Mouse (Mus musculus) lung, adult 2 months (tissue): ENCODE results near the gene Ints11. TPM values are rescaled to one million over a fixed set of nuclear protein-coding genes. Genes with fewer than 3 reads are reported as not detected.

Source experiments
- DNase-seq: peaks from one replicate; pipeline ENCODE4 v3.0.0; 2022
- H3K4me1 ChIP-seq: fragments of 200-500 bp; 2 replicates; pipeline ENCODE4 v1.6.1; 2011; ENCODE audit warnings: low read length; ENCODE audit not compliant: control insufficient read depth, insufficient read depth
- H3K4me3 ChIP-seq: fragments of 200-500 bp; replicated peaks from 2 replicates; pipeline ENCODE3; 2011; ENCODE audit warnings: low read depth, mild to moderate bottlenecking, control low read depth, low read length; ENCODE audit errors: extremely low read depth
- CTCF ChIP-seq: fragments of 200-500 bp; IDR thresholded peaks from 2 replicates; pipeline ENCODE4 v1.5.1; 2011; ENCODE audit warnings: mild to moderate bottlenecking, low read length, control low read depth; ENCODE audit not compliant: insufficient read depth
- POLR2A ChIP-seq: fragments of 200-500 bp; IDR thresholded peaks from 2 replicates; pipeline ENCODE4 v1.6.1; 2011; ENCODE audit warnings: low read depth, mild to moderate bottlenecking, control low read depth, low read length, borderline replicate concordance; ENCODE audit errors: extremely low read depth
- WGBS: fragments of 180-500 bp; shearing (Covaris S2); methylation state at CpG from one replicate; pipeline ENCODE4 v1.1.7; 2018; 5-methylcytosine and 5-hydroxymethylcytosine counted together
- polyA plus RNA-seq: library from polyadenylated mRNA; depleted of rRNA; stranded (reverse); fragments of >200 nt; gene quantifications from 2 replicates; pipeline ENCODE4 v1.2.3, GENCODE M21; 2012

Gene Ints11
- polyA plus RNA-seq, 1 experiment = 26.7 TPM

GRCm38 (mm10) chr4:155856071-155856470 lies 13.3 kb upstream of the Ints11 start:
- WGBS = 92% methylated on average over 12 of the region's 12 CpGs
- TF ChIP-seq CTCF (no peak), POLR2A (no peak)
- no peak for DNase-seq
- Histone ChIP-seq H3K4me1 (0 out of 2 replicates have a peak, but pooled peaks cover 4% of the 10 kb centered on the region), H3K4me3 (no peak overlapping the region)

DNA sequence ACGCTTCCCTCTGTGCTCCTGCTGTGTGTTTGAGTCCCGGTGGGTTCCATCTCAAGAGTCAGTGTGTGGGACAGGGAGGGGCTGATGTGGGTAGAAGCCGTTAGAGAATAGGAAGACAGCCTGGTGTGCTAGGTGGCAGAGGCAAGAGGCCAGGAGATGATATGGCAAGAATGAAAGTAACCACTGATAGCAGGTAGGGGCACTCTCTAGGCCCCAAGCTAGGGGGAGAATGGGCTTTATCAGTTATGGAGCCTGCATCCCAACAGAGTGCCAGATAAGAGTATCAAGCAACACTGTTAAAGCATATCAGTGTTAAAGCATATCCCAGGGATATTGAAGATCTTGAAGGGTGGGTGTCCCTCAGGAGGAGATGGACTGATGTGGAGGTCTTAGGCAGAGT lies 12.5 kb upstream of the Ints11 start:
- no peak for TF ChIP-seq CTCF
- TF ChIP-seq POLR2A = no peak
- DNase-seq = no peak
- H3K4me1 ChIP-seq = 0 out of 2 replicates have a peak, but pooled peaks cover 2% of the 10 kb centered on the region
- H3K4me3 ChIP-seq = no peak overlapping the region
- 84% methylated on average over 3 of the region's 3 CpGs for WGBS

GRCm38 (mm10) chr4:155859318-155859717 lies 10.0 kb upstream of the Ints11 start:
- DNase-seq = no peak
- Histone ChIP-seq H3K4me3 (no peak overlapping the region), H3K4me1 (no peaks in the 10 kb centered on the region)
- WGBS = 32% methylated on average over 13 of the region's 13 CpGs
- TF ChIP-seq POLR2A (no peak), CTCF (no peak)

DNA sequence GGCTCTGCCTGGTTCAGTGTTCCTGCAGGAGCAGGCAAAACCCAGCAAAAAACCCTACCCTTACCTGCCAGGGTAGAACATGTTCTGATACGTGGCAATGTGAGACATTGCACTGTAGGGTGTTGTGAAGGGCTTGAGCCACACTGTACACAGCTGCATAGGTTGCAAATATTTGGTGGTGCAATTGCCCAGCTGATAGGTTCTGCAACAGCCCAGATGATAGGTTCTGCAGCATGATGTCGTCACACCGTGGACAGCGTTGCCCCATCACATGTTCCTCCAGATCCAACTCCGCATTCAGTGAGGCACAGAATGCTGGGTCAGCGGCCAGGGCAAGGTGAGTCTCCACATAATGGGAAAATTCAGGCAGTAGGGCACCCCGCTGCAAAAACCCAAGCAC lies 7.6 kb upstream of the Ints11 start:
- no peaks in the 10 kb centered on the region for H3K4me1 ChIP-seq
- no peak overlapping the region for H3K4me3 ChIP-seq
- DNase-seq = no peak
- no peak for TF ChIP-seq POLR2A
- no peak for TF ChIP-seq CTCF
- WGBS = 84% methylated on average over 7 of the region's 7 CpGs

- no peak within 1 kb of the TSS for H3K4me3 ChIP-seq
- TF ChIP-seq CTCF (no peak), POLR2A (no peak)
Observed at GRCm38 (mm10) chr4:155863001-155863400, 6.3 kb upstream of the Ints11 start, which contains the start of gene Tas1r3. Gene Tas1r3, minus strand, starts transcription at chr4:155863362.

GRCm38 (mm10) chr4:155868614-155869298 lies 590 bp upstream of the Ints11 start:
- no peak for DNase-seq
- WGBS = 5% methylated on average over 22 of the region's 22 CpGs

More at GRCm38 (mm10) chr4:155863001-155863400, 6.3 kb upstream of the Ints11 start, which contains the start of gene Tas1r3:
- DNase-seq = no peak
- 81% methylated on average over 5 of the region's 5 CpGs for WGBS
- no peaks in the 10 kb centered on the region for H3K4me1 ChIP-seq

DNA sequence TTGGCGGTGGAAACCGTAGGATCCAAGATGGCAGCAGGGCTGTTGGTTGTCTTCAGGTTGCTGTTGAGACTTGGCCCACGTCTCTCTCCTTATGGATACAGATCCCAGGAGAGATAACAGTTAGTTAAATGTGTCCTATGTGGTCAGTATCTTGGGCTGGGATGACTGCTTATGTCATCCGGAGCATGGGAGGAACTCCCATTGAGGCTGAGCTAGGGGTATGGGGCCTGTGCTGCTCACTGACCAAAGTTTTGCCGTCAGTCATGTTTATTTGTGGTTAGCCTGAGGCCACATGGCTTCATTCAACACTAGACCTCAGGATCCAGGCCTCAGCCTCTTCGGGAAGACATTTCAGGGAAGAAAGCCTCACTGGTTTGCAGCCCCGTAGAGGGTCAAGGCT lies 2.1 kb downstream of the Ints11 start:
- TF ChIP-seq CTCF (no peak), POLR2A (no peak)
- Histone ChIP-seq H3K4me1 (peaks cover 3% of the 10 kb centered on the region; the same call in 1 of the 2 replicates), H3K4me3 (no peak overlapping the region)
- DNase-seq = no peak
- 82% methylated on average over 7 of the region's 7 CpGs for WGBS

More at GRCm38 (mm10) chr4:155868614-155869298, 590 bp upstream of the Ints11 start:
- TF ChIP-seq POLR2A (no peak), CTCF (no peak)
- H3K4me3 ChIP-seq = peak overlapping the region; percentile 89
- H3K4me1 ChIP-seq = peaks cover 3% of the 10 kb centered on the region; the same call in 1 of the 2 replicates

DNA sequence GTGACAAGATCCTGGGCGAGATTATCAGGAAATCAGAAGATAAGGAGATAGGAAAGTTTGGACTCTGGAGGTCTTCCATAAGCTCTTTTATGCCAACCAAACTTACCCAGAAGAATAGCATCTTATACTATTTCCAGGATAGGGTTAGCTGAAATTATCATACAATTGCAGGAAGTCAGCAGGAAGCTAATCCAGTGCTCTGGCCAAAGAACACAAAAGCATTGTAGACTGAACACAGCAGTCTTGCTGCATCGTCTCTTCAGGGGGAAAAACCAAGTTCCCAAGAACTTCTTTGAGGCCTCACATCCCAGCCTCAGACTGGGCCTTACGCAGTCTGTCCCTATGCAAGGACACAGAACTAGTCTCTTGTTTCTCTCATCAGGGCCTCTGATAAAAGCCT lies 14.2 kb downstream of the Ints11 start:
- TF ChIP-seq POLR2A (0 out of 2 replicates have a peak, but pooled peaks have one; percentile 16), CTCF (no peak)
- DNase-seq = no peak
- 57% methylated on average over 3 of the region's 3 CpGs for WGBS

GRCm38 (mm10) chr4:155886330-155886729 lies 17.0 kb downstream of the Ints11 start:
- WGBS = 88% methylated on average over 5 of the region's 5 CpGs
- peaks cover 9% of the 10 kb centered on the region for H3K4me1 ChIP-seq
- DNase-seq = no peak
- no peak for TF ChIP-seq CTCF
- no peak for TF ChIP-seq POLR2A
- no peak overlapping the region for H3K4me3 ChIP-seq

More for the DNA sequence above, 14.2 kb downstream of the Ints11 start:
- peaks cover 9% of the 10 kb centered on the region for H3K4me1 ChIP-seq
- no peak overlapping the region for H3K4me3 ChIP-seq

DNA sequence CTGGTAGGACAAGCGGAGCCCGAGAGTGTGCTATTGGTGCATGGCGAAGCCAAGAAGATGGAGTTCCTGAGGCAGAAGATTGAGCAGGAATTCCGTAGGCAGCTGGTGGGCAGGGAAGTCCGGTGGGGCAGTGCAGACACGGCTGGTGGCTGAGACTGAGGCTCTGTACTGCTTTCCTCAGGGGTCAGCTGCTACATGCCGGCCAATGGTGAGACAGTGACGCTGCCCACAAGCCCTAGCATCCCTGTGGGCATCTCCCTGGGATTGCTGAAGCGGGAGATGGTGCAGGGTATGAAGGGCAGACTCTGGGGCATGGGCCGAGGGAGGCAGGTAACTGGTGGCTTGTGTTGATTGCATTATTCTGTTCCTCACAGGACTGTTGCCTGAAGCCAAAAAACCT lies 18.3 kb downstream of the Ints11 start:
- Histone ChIP-seq H3K4me1 (peaks cover 9% of the 10 kb centered on the region), H3K4me3 (no peak overlapping the region)
- DNase-seq = no peak
- TF ChIP-seq CTCF = no peak
- no peak for TF ChIP-seq POLR2A
- WGBS = 88% methylated on average over 10 of the region's 10 CpGs

DNA sequence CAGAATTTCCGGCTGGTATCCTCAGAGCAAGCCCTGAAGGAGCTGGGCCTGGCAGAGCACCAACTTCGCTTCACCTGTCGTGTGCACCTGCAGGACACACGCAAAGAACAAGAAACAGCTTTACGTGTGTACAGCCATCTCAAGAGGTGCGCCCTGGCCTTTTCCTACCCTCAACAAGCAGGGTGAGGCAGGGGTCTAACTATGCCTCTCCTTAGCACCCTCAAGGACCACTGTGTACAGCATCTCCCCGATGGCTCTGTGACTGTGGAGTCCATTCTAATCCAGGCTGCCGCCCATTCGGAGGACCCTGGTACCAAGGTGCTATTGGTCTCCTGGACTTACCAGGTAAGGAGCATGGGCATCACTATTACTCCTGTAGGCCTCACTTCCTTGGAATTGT lies 18.8 kb downstream of the Ints11 start:
- no peak for DNase-seq
- Histone ChIP-seq H3K4me3 (no peak overlapping the region), H3K4me1 (peaks cover 9% of the 10 kb centered on the region)
- WGBS = 94% methylated on average over 9 of the region's 9 CpGs
- no peak for TF ChIP-seq CTCF
- no peak for TF ChIP-seq POLR2A
